ENCODE assay signal across 8 mouse cellular contexts in the genomic region with DNA sequence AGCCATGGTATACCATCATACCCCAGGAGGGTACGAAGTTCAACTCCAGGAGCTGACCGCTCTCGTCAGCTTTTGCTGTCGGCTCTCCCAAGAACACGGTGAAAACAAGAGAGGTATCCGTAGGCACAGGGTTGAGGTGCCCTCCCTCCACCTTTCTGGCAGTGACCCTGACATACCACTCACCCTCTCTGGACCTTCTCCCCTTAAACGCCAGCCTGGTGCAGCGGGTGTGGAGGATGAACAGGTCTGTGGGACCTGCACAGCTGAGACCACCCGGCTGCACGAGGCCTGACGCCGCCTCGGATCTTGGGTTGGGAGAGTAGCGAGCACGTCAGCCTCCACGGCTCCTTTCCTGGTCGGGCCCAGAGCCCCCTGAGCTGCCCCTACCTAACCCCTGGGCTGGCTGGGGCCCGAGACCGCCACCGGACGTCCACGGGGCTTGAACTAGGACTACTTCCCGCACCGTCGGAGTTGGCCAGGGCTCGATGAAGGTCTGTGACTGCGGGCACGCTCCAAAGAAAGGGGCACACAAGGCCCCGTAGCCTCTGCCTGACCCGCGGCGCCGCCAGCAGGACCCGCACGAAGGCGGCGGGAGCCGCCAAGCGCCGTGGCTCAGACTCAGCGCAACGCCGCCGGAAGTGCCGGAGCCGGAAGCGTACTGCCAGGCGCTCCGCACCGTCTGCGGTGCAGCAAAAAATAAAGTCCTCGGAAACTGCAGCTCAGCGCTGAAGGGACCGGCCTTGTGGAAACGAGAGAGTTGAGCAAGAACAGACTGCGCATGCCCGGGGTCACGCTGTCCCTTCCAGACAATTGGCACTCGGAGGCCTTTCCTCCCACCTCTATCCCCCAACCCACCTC. TPM values are rescaled to one million over a fixed set of nuclear protein-coding genes. Genes with fewer than 3 reads are reported as not detected.
A peak's percentile ranks its signal among the peaks of the same experiment; 100 is the strongest.
DNase-seq lines count a peak whose midpoint lies in the region; ATAC-seq and TF ChIP-seq lines count a peak whose summit lies in the region.

A gene (minus strand): TSS at position 648 of the 858 bp plus-strand sequence.

- peak; percentile 98 for DNase-seq in brain, embryonic 14.5 days (ENCODE audit: low read depth)
- DNase-seq in kidney, postnatal 0 days (ENCODE audit: low spot score): peak; percentile 97
- DNase-seq in liver, embryonic 11.5 days (ENCODE audit: low spot score): peak; percentile 98
- DNase-seq in naive thymus-derived CD4-positive, alpha-beta T cell, adult 2 months (ENCODE audit: low read depth): peak; percentile 98

- peaks cover 37% of the 10 kb centered on the region for H3K36me3 ChIP-seq in C2C12 (ENCODE audit: control insufficient read depth, insufficient read depth)
- H3K36me3 ChIP-seq in erythroblast, embryonic 14.5 days (ENCODE audit: control insufficient read depth): peaks cover 43% of the 10 kb centered on the region
- H3K36me3 ChIP-seq in heart, embryonic 12.5 days: peaks cover 40% of the 10 kb centered on the region
- peaks cover 23% of the 10 kb centered on the region for H3K36me3 ChIP-seq in kidney, postnatal 0 days (ENCODE audit: insufficient read depth, low read length)
- peaks cover 34% of the 10 kb centered on the region for H3K36me3 ChIP-seq in liver, embryonic 11.5 days (ENCODE audit: control insufficient read depth, insufficient read depth, low read length)
- peaks cover 30% of the 10 kb centered on the region for H3K36me3 ChIP-seq in stomach, embryonic 14.5 days (ENCODE audit: control insufficient read depth, insufficient read depth, low read length)

- no peak for TF ChIP-seq CTCF in C2C12 (IDR thresholded peaks at IDR 0.05; ENCODE audit: control insufficient read depth, insufficient read depth, insufficient read length)
- no peak for TF ChIP-seq CTCF in brain, embryonic 14.5 days (IDR thresholded peaks at IDR 0.05; ENCODE audit: borderline replicate concordance, extremely low read depth, insufficient read depth, insufficient read length)
- TF ChIP-seq CTCF in kidney, postnatal 0 days (IDR thresholded peaks at IDR 0.05; ENCODE audit: low read depth): peak; percentile 5; the same call in 1 of the 2 replicates

- H3K4me3 ChIP-seq in C2C12 (ENCODE audit: insufficient read depth, poor library complexity, severe bottlenecking): peak within 1 kb of the TSS; percentile 99
- H3K4me3 ChIP-seq in erythroblast, embryonic 14.5 days (replicated peaks): peak within 1 kb of the TSS; percentile 66
- H3K4me3 ChIP-seq in heart, embryonic 12.5 days: peak within 1 kb of the TSS; percentile 83
- H3K4me3 ChIP-seq in kidney, postnatal 0 days (replicated peaks; ENCODE audit: low read depth, low read length): peak within 1 kb of the TSS; percentile 96
- peak within 1 kb of the TSS; percentile 100 for H3K4me3 ChIP-seq in liver, embryonic 11.5 days (ENCODE audit: low read depth, low read length)
- peak within 1 kb of the TSS; percentile 100 for H3K4me3 ChIP-seq in stomach, embryonic 14.5 days (ENCODE audit: low read depth, low read length)

- H3K79me2 ChIP-seq in C2C12 (ENCODE audit: control insufficient read depth, insufficient read depth): peaks cover 28% of the 10 kb centered on the region

- peak; percentile 91 for ATAC-seq in heart, embryonic 12.5 days (ENCODE audit: insufficient number of reproducible peaks, low FRiP score)
- peak; percentile 83 for ATAC-seq in kidney, postnatal 0 days (replicated peaks; ENCODE audit: low FRiP score, low read depth)
- peak; percentile 86 for ATAC-seq in liver, embryonic 11.5 days (replicated peaks; ENCODE audit: low FRiP score)
- ATAC-seq in stomach, embryonic 14.5 days (ENCODE audit: insufficient number of reproducible peaks, insufficient read depth, low FRiP score, low read depth): peak; percentile 85

- H3K4me1 ChIP-seq in erythroblast, embryonic 14.5 days (ENCODE audit: control insufficient read depth): peaks cover 42% of the 10 kb centered on the region
- H3K4me1 ChIP-seq in heart, embryonic 12.5 days (replicated peaks): peaks cover 22% of the 10 kb centered on the region
- no peaks in the 10 kb centered on the region; the same call in 1 of the 2 replicates for H3K4me1 ChIP-seq in kidney, postnatal 0 days (replicated peaks; ENCODE audit: insufficient read depth, low read length)
- peaks cover 17% of the 10 kb centered on the region for H3K4me1 ChIP-seq in liver, embryonic 11.5 days (replicated peaks; ENCODE audit: control insufficient read depth, insufficient read depth, low read length)
- H3K4me1 ChIP-seq in stomach, embryonic 14.5 days (ENCODE audit: control insufficient read depth, insufficient read depth, low read length): peaks cover 17% of the 10 kb centered on the region

- H3K4me2 ChIP-seq in heart, embryonic 12.5 days: peak within 1 kb of the TSS; percentile 94
- peak within 1 kb of the TSS; percentile 80 for H3K4me2 ChIP-seq in kidney, postnatal 0 days (ENCODE audit: low read length)
- H3K4me2 ChIP-seq in liver, embryonic 11.5 days: peak within 1 kb of the TSS; percentile 91
- peak within 1 kb of the TSS; percentile 96 for H3K4me2 ChIP-seq in stomach, embryonic 14.5 days (replicated peaks; ENCODE audit: low read depth, low read length)

- TF ChIP-seq POLR2A in brain, embryonic 14.5 days (IDR thresholded peaks at IDR 0.05; ENCODE audit: borderline replicate concordance, extremely low read depth, insufficient read depth, insufficient read length, poor library complexity, severe bottlenecking): peak; percentile 80

- peaks cover 20% of the 10 kb centered on the region for H3K79me3 ChIP-seq in C2C12 (ENCODE audit: low read depth)

- peak within 1 kb of the TSS; percentile 82 for H3ac ChIP-seq in C2C12 (ENCODE audit: control insufficient read depth, insufficient read length, low read depth)

- H3K27me3 ChIP-seq in C2C12 (ENCODE audit: control insufficient read depth, insufficient read depth, insufficient read length): no peaks in the 10 kb centered on the region
- no peaks in the 10 kb centered on the region for H3K27me3 ChIP-seq in erythroblast, embryonic 14.5 days (ENCODE audit: control insufficient read depth)
- no peaks in the 10 kb centered on the region for H3K27me3 ChIP-seq in heart, embryonic 12.5 days (replicated peaks)
- no peaks in the 10 kb centered on the region for H3K27me3 ChIP-seq in kidney, postnatal 0 days (ENCODE audit: insufficient read depth, low read length)
- H3K27me3 ChIP-seq in liver, embryonic 11.5 days (replicated peaks; ENCODE audit: control insufficient read depth, insufficient read depth, low read length): no peaks in the 10 kb centered on the region
- H3K27me3 ChIP-seq in stomach, embryonic 14.5 days (ENCODE audit: control insufficient read depth, insufficient read depth, low read length): no peaks in the 10 kb centered on the region

- WGBS in heart, embryonic 12.5 days: 1% methylated on average over 59 of the region's 59 CpGs
- WGBS in kidney, postnatal 0 days: 2% methylated on average over 59 of the region's 59 CpGs
- WGBS in liver, embryonic 11.5 days: 2% methylated on average over 59 of the region's 59 CpGs
- WGBS in stomach, embryonic 14.5 days: 1% methylated on average over 59 of the region's 59 CpGs

- H3K9me3 ChIP-seq in erythroblast, embryonic 14.5 days (ENCODE audit: control insufficient read depth, low read length): no peaks in the 10 kb centered on the region
- H3K9me3 ChIP-seq in heart, embryonic 12.5 days (replicated peaks): no peaks in the 10 kb centered on the region
- no peaks in the 10 kb centered on the region for H3K9me3 ChIP-seq in kidney, postnatal 0 days (replicated peaks; ENCODE audit: low read length)
- no peaks in the 10 kb centered on the region for H3K9me3 ChIP-seq in liver, embryonic 11.5 days (ENCODE audit: control insufficient read depth, low read length)
- H3K9me3 ChIP-seq in stomach, embryonic 14.5 days (ENCODE audit: control insufficient read depth, low read depth, low read length): no peaks in the 10 kb centered on the region

- H3K9ac ChIP-seq in heart, embryonic 12.5 days: peak within 1 kb of the TSS; percentile 96
- peak within 1 kb of the TSS; percentile 97 for H3K9ac ChIP-seq in kidney, postnatal 0 days (ENCODE audit: low read depth, low read length)
- peak within 1 kb of the TSS; percentile 94 for H3K9ac ChIP-seq in liver, embryonic 11.5 days (ENCODE audit: low read depth, low read length)
- peak within 1 kb of the TSS; percentile 95 for H3K9ac ChIP-seq in stomach, embryonic 14.5 days (replicated peaks; ENCODE audit: low read depth, low read length)

- peak within 1 kb of the TSS; percentile 72 for H3K27ac ChIP-seq in heart, embryonic 12.5 days (ENCODE audit: poor library complexity, severe bottlenecking)
- H3K27ac ChIP-seq in kidney, postnatal 0 days: peak within 1 kb of the TSS; percentile 81
- peak within 1 kb of the TSS; percentile 75 for H3K27ac ChIP-seq in liver, embryonic 11.5 days (ENCODE audit: low read depth, low read length)
- peak within 1 kb of the TSS; percentile 69 for H3K27ac ChIP-seq in stomach, embryonic 14.5 days (ENCODE audit: low read length)

TF ChIP-seq in C2C12, 6 proteins besides CTCF, POLR2A, EP300 and RAD21:
- TF ChIP-seq MYOG (IDR thresholded peaks at IDR 0.05; ENCODE audit: control insufficient read depth, extremely low read depth, insufficient read length) (no peak), MAX (IDR thresholded peaks at IDR 0.05) (peak; percentile 83), CEBPB (IDR thresholded peaks at IDR 0.05; ENCODE audit: low read depth) (peak; percentile 64), FOSL1 (IDR thresholded peaks at IDR 0.05; ENCODE audit: insufficient read depth, low read length, poor library complexity, severe bottlenecking) (no peak), MYOD1 (IDR thresholded peaks at IDR 0.05; ENCODE audit: control insufficient read depth, insufficient read length, low read depth) (no peak), USF1 (IDR thresholded peaks at IDR 0.05; ENCODE audit: low read depth) (peak; percentile 13)

RNA-seq across cellular contexts. Expression of the gene that starts here (rescaled TPM):
- polyA plus RNA-seq in C2C12 (2012; fragmentation: generic; extraction: Trizol): 64.7 TPM
- polyA plus RNA-seq in brain, embryonic 14.5 days (2012; rRNA removed): 38.9 and 43.9 TPM in 2 replicates
- polyA plus RNA-seq in erythroblast, embryonic 14.5 days (2012): 14.2 and 21.1 TPM in 2 replicates
- polyA plus RNA-seq in heart, embryonic 12.5 days (2016; fragmentation: Nextera tagmentation; extraction: Ambion mirVana): 48.0 and 48.3 TPM in 2 replicates
- 66.0 and 73.0 TPM in 2 replicates for polyA plus RNA-seq in kidney, postnatal 0 days (2015; fragmentation: Nextera tagmentation; extraction: Ambion mirVana)
- polyA plus RNA-seq in liver, embryonic 11.5 days (2014; fragmentation: Nextera tagmentation; extraction: Ambion mirVana): 132 and 139 TPM in 2 replicates
- 59.7 and 66.9 TPM in 2 replicates for polyA plus RNA-seq in stomach, embryonic 14.5 days (2014; fragmentation: Nextera tagmentation; extraction: Ambion mirVana)

Comparison
In these comparisons a context has a peak if more than half of its experiments do, and no peak if none do; other contexts are left out.
1. Peak in every context shown above with its lines: DNase-seq, ATAC-seq, H3K4me3 ChIP-seq and H3K27ac ChIP-seq.